Mouse (Mus musculus) spleen, postnatal 14 days (tissue): ENCODE measurements around the gene Trabd.

Experiments
- DNase-seq, 2 experiments: peaks; one replicate each; pipeline ENCODE4 v3.0.0; 2021 to 2022; ENCODE audit warnings: low spot score in 2 of 2

Gene Trabd

DNA sequence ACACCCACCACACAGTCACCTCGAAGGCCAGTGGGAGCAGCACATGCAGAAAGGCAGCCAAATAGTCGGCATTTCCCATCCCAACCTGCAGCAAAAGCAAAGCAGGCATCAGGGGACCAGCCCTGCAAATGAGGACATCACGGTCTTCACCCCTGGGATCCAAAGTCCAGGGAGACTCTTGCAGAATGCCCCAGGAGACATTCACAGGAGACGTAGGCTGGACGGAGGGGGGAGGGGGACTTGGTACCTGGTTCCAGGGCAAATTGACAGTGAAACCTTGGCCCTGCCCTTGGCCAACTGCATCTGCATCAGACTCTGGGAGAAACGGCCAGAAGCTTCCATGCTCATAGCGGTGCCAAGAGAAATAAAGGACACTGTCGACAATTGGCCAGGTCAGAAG lies 51.7 kb downstream of the Trabd start:
- no peak for DNase-seq

GRCm38 (mm10) chr15:89127364-89127940 lies 52.5 kb downstream of the Trabd start:
- DNase-seq: no peak

- DNase-seq: peak; percentile 68 to 78
Observed at GRCm38 (mm10) chr15:89128382-89129350, 53.7 kb downstream of the Trabd start, which contains the start of gene Hdac10. Gene Hdac10, minus strand, starts transcription at chr15:89128700.

DNA sequence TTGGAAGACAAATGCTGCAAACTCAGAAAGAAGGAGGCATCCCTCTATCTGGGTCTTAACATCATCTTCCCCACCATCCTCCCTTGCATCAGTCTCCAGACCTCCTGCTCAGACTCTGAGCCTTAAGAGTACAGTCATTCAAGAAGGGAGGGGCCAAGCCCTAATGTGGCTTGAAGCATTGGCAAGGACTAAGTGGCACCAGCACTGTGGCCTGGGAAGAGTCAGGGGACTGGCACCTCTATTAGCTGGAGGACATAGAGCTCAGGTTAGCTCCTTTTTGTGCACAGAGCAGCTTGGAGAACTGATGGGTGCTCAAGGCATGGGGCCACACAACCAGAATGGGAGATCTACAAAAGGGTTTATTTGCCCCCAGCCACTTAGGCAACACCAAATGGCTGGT lies 55.3 kb downstream of the Trabd start:
- no peak for DNase-seq

DNA sequence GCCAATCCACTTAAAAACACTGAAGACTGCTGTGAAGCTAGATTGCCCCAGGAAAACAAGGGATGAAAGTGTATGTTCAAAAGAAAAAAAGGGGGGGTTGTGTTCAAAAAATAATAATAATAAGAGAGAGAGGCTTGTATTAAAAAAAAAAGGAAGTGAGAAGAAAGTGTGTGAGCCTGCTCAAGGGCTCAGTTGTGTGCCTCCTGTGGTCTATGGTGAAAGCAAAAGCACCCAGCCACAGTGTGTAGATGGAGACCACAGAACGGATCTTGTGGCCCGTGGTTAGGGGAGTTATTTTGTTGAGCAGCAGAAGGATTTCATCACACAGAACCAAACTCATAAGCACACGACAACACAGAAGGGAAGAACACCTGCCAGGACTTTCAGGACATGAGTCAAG lies 56.4 kb downstream of the Trabd start:
- DNase-seq: peak in 1 of 2 experiments; percentile 46
